Mouse (Mus musculus) liver, adult 2 months (tissue): ENCODE measurements around the gene Elmo3.

Experiments used
- CTCF ChIP-seq: fragments of 200-500 bp; IDR thresholded peaks from 2 replicates; pipeline ENCODE4 v1.5.1; 2011; ENCODE audit warnings: low read depth, low read length, control low read depth
- POLR2A ChIP-seq: fragments of 200-500 bp; IDR thresholded peaks from 2 replicates; pipeline ENCODE4 v1.6.1; 2011; ENCODE audit warnings: low read length, control low read depth; ENCODE audit not compliant: insufficient read depth; ENCODE audit errors: extremely low read depth

DNA sequence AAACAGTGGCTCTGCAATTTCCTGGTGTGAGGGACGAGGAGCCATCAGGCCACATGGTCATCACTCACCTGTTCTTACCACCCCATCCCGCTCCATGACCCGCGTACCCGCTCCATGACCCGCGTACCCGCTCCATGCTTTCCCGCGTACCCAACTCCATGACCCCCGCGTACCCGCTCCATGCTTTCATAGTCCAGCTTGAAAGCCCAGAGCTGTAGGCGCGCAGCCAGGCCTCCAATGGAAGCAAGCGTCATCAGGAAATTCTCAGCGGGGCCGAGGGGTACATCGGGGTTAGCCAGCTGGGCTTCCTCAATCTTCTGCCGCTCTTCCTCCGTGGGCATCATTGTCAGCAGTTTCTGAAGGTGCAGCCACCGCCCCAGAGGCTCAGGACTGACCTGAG is 26.1 kb downstream of the Elmo3 start:
- no peak for TF ChIP-seq CTCF
- no peak for TF ChIP-seq POLR2A
